In genomic region chr3:126284294-126285090, GRCm38 (mm10) we compare ENCODE assay signal across 31 mouse cellular contexts.
DNase-seq lines count a peak whose midpoint lies in the region; ATAC-seq and TF ChIP-seq lines count a peak whose summit lies in the region.
"Had no signal": no experiment of that assay in that cellular context is flagged by ENCODE, and none has a peak within 500 bp of the region (broad histone marks: within the 10 kb centered on the region; RNA-seq: fewer than 3 reads in every experiment).

No protein-coding gene starts in this region.

- no peak for ATAC-seq in midbrain, embryonic 14.5 days (ENCODE audit: low FRiP score, low TSS enrichment)
- no peak for ATAC-seq in midbrain, embryonic 11.5 days (ENCODE audit: low FRiP score)
- ATAC-seq in midbrain, postnatal 0 days (ENCODE audit: low FRiP score) = no peak
- ATAC-seq: forebrain, embryonic 16.5 days; intestine, embryonic 15.5 days; Patski had no signal

- 71% methylated on average over 7 of the region's 7 CpGs for WGBS in midbrain, embryonic 14.5 days
- 86% methylated on average over 7 of the region's 7 CpGs for WGBS in midbrain, embryonic 11.5 days
- 66% methylated on average over 7 of the region's 7 CpGs for WGBS in midbrain, postnatal 0 days

- no peaks in the 10 kb centered on the region for H3K4me1 ChIP-seq in midbrain, embryonic 14.5 days (ENCODE audit: control insufficient read depth, insufficient read depth, low read length)
- no peaks in the 10 kb centered on the region for H3K4me1 ChIP-seq in midbrain, embryonic 11.5 days (ENCODE audit: control insufficient read depth, insufficient read depth, low read length)
- no peaks in the 10 kb centered on the region for H3K4me1 ChIP-seq in midbrain, postnatal 0 days (ENCODE audit: insufficient read depth, low read length)
- H3K4me1 ChIP-seq: embryonic facial prominence, embryonic 13.5 days; heart, embryonic 12.5 days; intestine, embryonic 15.5 days had no signal

- TF ChIP-seq CTCF in midbrain, postnatal 0 days (IDR thresholded peaks at IDR 0.05) = no peak

- DNase-seq in midbrain, embryonic 14.5 days = peak; percentile 24
- no peak for DNase-seq in midbrain, embryonic 11.5 days (ENCODE audit: low spot score, missing footprints)
- peak; percentile 21 for DNase-seq in 3134 (ENCODE audit: extremely low read depth, insufficient read length, low spot score)
- peak; percentile 55 for DNase-seq in 3T3-L1 (ENCODE audit: low read depth, low spot score)
- peak; percentile 38 for DNase-seq in midbrain, postnatal 0 days (ENCODE audit: low spot score)
- no peak for DNase-seq in kidney, postnatal 25 days
- DNase-seq in layer of hippocampus, adult 9-10 months (ENCODE audit: low spot score) = no peak
- DNase-seq: adrenal gland, postnatal 10 days; cerebellum, adult 11-12 months; cerebellum, adult 9-11 months; gastrocnemius, adult 2 months; gastrocnemius, postnatal 36 days; heart, adult 2 months; kidney, adult 2 months; kidney, postnatal 4 days; layer of hippocampus, adult 9-11 months; liver; lung, adult 2 months; lung, postnatal 10 days; right cerebral cortex, postnatal 25 days; spleen, adult 18-20 months; thymus, postnatal 14 days had no signal

- H3K4me3 ChIP-seq in midbrain, embryonic 14.5 days (replicated peaks; ENCODE audit: low read depth, low read length) = no peak overlapping the region
- H3K4me3 ChIP-seq in midbrain, embryonic 11.5 days (ENCODE audit: low read depth, low read length) = no peak overlapping the region
- no peak overlapping the region for H3K4me3 ChIP-seq in midbrain, postnatal 0 days (ENCODE audit: low read depth, low read length)
- H3K4me3 ChIP-seq: embryonic facial prominence, embryonic 13.5 days; erythroblast, embryonic 14.5 days; gastrocnemius, adult 2 months; heart, adult 2 months; heart, embryonic 12.5 days; intestine, embryonic 15.5 days had no signal

- no peaks in the 10 kb centered on the region for H3K36me3 ChIP-seq in midbrain, embryonic 14.5 days (ENCODE audit: control insufficient read depth, insufficient read depth, low read length)
- no peaks in the 10 kb centered on the region for H3K36me3 ChIP-seq in midbrain, embryonic 11.5 days (ENCODE audit: control insufficient read depth, insufficient read depth, low read length)
- H3K36me3 ChIP-seq in midbrain, postnatal 0 days (ENCODE audit: insufficient read depth, low read length) = no peaks in the 10 kb centered on the region
- H3K36me3 ChIP-seq: embryonic facial prominence, embryonic 13.5 days; G1E; heart, embryonic 12.5 days; intestine, embryonic 15.5 days had no signal

- H3K27me3 ChIP-seq in midbrain, embryonic 14.5 days (ENCODE audit: control insufficient read depth, insufficient read depth, low read length) = no peaks in the 10 kb centered on the region
- no peaks in the 10 kb centered on the region for H3K27me3 ChIP-seq in midbrain, embryonic 11.5 days (ENCODE audit: control insufficient read depth, insufficient read depth, low read length)
- no peaks in the 10 kb centered on the region for H3K27me3 ChIP-seq in midbrain, postnatal 0 days (ENCODE audit: insufficient read depth, low read length)
- H3K27me3 ChIP-seq: embryonic facial prominence, embryonic 13.5 days; heart, embryonic 12.5 days; intestine, embryonic 15.5 days; Patski had no signal

- H3K27ac ChIP-seq in midbrain, embryonic 14.5 days (replicated peaks; ENCODE audit: low read depth, low read length) = no peak overlapping the region
- no peak overlapping the region for H3K27ac ChIP-seq in midbrain, embryonic 11.5 days (ENCODE audit: low read depth, low read length)
- H3K27ac ChIP-seq in midbrain, postnatal 0 days (ENCODE audit: low read depth, low read length) = no peak overlapping the region; the same call in 1 of the 2 replicates
- H3K27ac ChIP-seq: embryonic facial prominence, embryonic 13.5 days; gastrocnemius, adult 2 months; heart, adult 2 months; intestine, embryonic 15.5 days; liver, embryonic 14.5 days; macrophage had no signal

- H3K9ac ChIP-seq in midbrain, embryonic 14.5 days (replicated peaks; ENCODE audit: low read length) = no peak overlapping the region
- no peak overlapping the region for H3K9ac ChIP-seq in midbrain, embryonic 11.5 days (ENCODE audit: low read length)
- H3K9ac ChIP-seq in midbrain, postnatal 0 days (replicated peaks; ENCODE audit: low read length, poor library complexity, severe bottlenecking) = no peak overlapping the region
- H3K9ac ChIP-seq: embryonic facial prominence, embryonic 13.5 days; heart, embryonic 12.5 days; intestine, embryonic 15.5 days; liver, embryonic 14.5 days had no signal

- H3K4me2 ChIP-seq in midbrain, embryonic 14.5 days (ENCODE audit: low read length) = no peak overlapping the region
- H3K4me2 ChIP-seq in midbrain, embryonic 11.5 days = no peak overlapping the region
- no peak overlapping the region for H3K4me2 ChIP-seq in midbrain, postnatal 0 days (ENCODE audit: low read depth, low read length, poor library complexity, severe bottlenecking)
- H3K4me2 ChIP-seq: embryonic facial prominence, embryonic 13.5 days; heart, embryonic 12.5 days; intestine, embryonic 15.5 days had no signal

- no peaks in the 10 kb centered on the region for H3K9me3 ChIP-seq in midbrain, embryonic 14.5 days (ENCODE audit: control insufficient read depth, low read length)
- no peaks in the 10 kb centered on the region for H3K9me3 ChIP-seq in midbrain, embryonic 11.5 days (ENCODE audit: control insufficient read depth, low read length)
- H3K9me3 ChIP-seq in midbrain, postnatal 0 days (ENCODE audit: low read length) = no peaks in the 10 kb centered on the region
- H3K9me3 ChIP-seq: embryonic facial prominence, embryonic 13.5 days; heart, embryonic 12.5 days; intestine, embryonic 15.5 days had no signal

Comparison
In these comparisons a context has a peak if more than half of its experiments do, and no peak if none do; other contexts are left out.
1. DNase-seq: peak in midbrain, embryonic 14.5 days (single experiment), 3134 (single experiment), 3T3-L1 (single experiment) and midbrain, postnatal 0 days (single experiment); none in midbrain, embryonic 11.5 days (single experiment), kidney, postnatal 25 days (0 of 2) and layer of hippocampus, adult 9-10 months (single experiment).